Mouse (Mus musculus) bone marrow macrophage, adult 2 months (primary cell): ENCODE results near the gene Samd7. TPM values are rescaled to one million over a fixed set of nuclear protein-coding genes. Genes with fewer than 3 reads are reported as not detected.
"Not testable (repeated sequence)": the region's sequence is repeated elsewhere in the genome, so short reads cannot be mapped to it uniquely, and the experiment has no call there.

Source experiments
- H3K27ac ChIP-seq: 2 replicates; pipeline ENCODE4 v1.5.1; 2012; ENCODE audit warnings: low read depth, low read length; ENCODE audit not compliant: insufficient read depth
- H3K4me1 ChIP-seq: 2 replicates; pipeline ENCODE4 v1.6.1; 2012; ENCODE audit warnings: low read length; ENCODE audit not compliant: control insufficient read depth, insufficient read depth
- H3K4me3 ChIP-seq: 2 replicates; pipeline ENCODE4 v1.5.1; 2012; ENCODE audit warnings: mild to moderate bottlenecking, low read length, moderate library complexity; ENCODE audit not compliant: insufficient read depth
- CTCF ChIP-seq: IDR thresholded peaks from 2 replicates; pipeline ENCODE4 v1.5.1; 2012; ENCODE audit warnings: low read depth, mild to moderate bottlenecking, low read length, moderate library complexity
- POLR2A ChIP-seq: IDR thresholded peaks from 2 replicates; pipeline ENCODE4 v1.6.1; 2012; ENCODE audit warnings: mild to moderate bottlenecking, low read depth, low read length, borderline replicate concordance
- polyA plus RNA-seq: library from polyadenylated mRNA; stranded (reverse); fragments of >200 nt; gene quantifications from 2 replicates; pipeline ENCODE4 v1.2.4, GENCODE M21; 2012; ENCODE audit not compliant: missing spikeins, insufficient read depth, insufficient read length

Samd7 gene
- polyA plus RNA-seq, result not detected in 2 replicates

DNA sequence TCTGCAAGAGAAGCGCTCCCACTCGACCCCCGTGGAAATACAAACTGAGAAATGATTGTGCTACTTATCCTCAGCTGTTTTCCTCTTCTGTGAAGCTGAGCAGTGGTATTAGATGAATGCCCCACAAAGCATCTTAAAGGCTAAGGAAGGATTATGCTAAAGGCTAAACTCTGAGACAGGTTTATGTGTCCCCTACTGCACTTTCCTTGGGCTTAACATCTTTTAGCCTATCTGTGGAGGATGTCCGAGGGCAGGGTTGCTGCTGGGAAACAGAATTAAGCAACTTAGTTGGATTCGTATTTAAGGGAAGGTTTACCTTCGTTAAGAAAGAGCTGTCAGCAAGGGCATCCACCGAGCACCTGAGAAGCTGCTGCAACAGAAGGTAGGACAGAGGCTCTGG is at the start of gene Samd7:
TSS of gene Samd7 (plus strand) at position 288 of the 400 bp plus-strand sequence.
- Histone ChIP-seq H3K27ac (no peak within 1 kb of the TSS), H3K4me1 (no peaks in the 10 kb centered on the region), H3K4me3 (no peak within 1 kb of the TSS)
- TF ChIP-seq CTCF, result no peak
- TF ChIP-seq POLR2A, result no peak

DNA sequence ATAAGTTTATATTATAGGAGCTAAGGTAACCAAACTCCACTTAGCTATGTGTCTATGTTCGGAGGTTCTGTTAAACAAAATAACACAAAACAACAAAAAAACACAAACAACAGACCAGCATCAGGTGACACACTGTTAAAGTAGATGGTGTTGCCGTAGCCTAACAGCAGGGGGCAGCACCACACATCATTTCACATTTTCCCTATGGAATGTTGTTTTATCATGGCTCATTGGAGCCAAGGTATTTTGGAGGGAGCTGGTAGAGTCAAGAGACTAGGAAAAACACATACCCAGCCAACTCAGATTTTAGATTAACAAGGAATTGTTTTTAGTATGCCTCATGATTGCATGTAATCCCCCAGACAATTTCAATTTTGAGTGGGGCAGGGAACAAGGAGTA is 49.7 kb upstream of the Samd7 start:
- Histone ChIP-seq H3K27ac (no peak overlapping the region), H3K4me3 (no peak overlapping the region), H3K4me1 (no peaks in the 10 kb centered on the region)
- TF ChIP-seq POLR2A (no peak), CTCF (no peak)

DNA sequence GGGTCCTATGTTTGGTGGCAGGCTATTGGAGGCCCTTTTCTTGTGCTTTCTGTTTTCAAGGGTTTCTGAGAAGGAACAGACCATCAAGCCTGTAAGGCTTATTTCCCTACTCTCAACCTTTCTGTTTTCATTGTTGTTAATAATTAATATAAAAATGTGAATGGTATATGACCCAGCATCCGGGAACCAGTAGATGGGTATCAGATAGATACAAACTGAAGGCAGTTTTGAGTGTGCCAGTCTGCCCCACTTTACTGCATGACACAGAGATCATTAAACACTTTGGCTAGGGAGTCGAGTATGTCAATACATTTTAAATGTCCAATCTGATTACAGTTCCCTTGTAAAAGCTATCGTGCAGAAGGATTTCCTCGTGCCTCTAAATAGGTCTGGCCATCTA is 48.2 kb upstream of the Samd7 start:
- TF ChIP-seq POLR2A (no peak), CTCF (no peak)
- no peak overlapping the region for H3K27ac ChIP-seq
- no peak overlapping the region for H3K4me3 ChIP-seq
- no peaks in the 10 kb centered on the region for H3K4me1 ChIP-seq

DNA sequence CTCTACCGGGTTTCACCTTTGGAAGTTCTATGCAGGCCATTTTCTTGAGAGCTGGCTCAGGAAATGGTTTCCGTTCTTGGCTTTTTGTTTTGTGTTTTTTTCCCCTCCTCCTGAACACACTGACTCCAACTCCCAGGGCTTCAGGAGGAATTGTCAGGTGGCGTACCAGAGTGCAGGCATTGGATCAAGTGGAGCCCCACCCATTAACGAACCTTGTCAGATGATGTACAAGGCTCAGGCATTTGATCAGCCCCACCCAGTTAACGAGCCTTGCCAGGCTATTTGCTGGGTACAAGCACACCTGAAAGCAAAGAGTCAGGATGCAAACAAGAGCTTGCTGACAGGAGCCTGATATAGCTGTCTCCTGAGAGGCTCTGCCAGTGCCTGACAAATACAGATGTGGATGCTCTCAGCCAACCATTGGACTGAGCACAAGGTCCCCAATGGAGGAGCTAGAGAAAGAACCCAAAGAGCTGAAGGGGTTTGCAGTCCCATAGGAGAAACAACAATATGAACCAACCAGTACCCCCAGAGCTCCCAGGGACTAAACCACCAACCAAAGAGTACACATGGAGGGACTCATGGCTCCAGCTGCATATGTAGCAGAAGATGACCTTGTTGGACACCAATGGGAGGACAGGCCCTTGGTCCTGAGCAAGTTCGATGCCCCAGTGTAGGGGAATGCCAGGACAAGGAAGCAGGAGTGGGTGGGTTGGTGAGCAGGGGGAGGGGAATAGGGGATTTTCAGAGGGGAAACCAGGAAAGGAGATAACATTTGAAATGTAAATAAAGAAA is 46.2 kb upstream of the Samd7 start, which contains the start of gene Lrrc31:
TSS of gene Lrrc31 (minus strand) at position 133 of the 795 bp plus-strand sequence.
- H3K27ac ChIP-seq, H3K4me3 ChIP-seq, H3K4me1 ChIP-seq: not testable (repeated sequence)

DNA sequence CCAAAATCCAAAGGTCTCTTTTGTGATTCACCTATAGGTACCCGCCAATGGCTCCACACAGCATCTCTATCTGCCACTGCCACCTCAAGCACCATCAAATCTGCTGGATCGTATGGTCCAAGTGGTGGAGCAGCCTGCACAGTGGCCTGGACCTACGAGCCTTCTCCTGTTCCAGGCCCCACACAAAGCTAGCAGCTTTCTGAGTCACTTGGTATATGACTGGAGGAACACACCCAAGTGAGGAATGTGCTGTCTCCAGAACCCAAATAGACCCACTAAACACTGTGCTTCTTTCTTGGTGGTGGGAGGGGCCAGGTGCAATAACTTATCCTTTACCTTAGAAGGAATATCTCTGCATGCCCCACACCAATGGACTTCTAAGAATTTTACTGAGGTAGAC is 40.1 kb upstream of the Samd7 start:
- TF ChIP-seq CTCF (no peak), POLR2A (no peak)
- Histone ChIP-seq H3K4me3 (no peak overlapping the region), H3K27ac (no peak overlapping the region)

DNA sequence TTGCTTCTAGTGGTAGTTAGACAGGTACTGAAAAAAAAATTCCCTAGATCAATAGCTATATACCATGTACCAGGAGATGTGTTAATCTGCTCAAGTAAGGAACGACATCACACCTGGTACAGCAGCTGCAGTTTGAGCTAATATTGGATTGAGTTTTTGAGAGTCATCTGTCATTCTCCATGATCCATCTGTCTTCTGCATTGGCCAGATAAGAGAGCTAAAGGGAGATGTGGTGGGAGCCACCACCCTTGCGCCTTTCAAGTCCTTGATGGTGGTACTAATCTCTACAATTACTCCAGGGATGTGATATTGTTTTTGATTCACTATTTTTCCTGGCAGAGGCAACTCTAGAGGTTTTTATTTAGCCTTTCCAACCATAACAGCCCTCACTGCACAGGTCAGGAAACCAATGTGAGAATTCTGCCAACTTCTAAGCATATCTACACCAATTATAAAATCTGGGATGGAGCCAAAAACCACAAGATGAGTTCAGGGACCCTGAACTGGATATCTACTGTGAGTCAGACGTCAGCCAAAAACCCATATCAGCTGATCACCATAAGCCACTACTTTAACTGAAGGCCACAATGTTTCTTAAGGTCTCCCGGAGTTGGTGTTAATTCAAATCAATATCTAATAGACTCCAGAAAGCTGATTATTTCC is 39.3 kb upstream of the Samd7 start:
- H3K4me3 ChIP-seq, result no peak overlapping the region
- no peak overlapping the region for H3K27ac ChIP-seq
- no peak for TF ChIP-seq POLR2A
- TF ChIP-seq CTCF, result no peak
- no peaks in the 10 kb centered on the region for H3K4me1 ChIP-seq

More for the DNA sequence above, 40.1 kb upstream of the Samd7 start:
- no peaks in the 10 kb centered on the region for H3K4me1 ChIP-seq

DNA sequence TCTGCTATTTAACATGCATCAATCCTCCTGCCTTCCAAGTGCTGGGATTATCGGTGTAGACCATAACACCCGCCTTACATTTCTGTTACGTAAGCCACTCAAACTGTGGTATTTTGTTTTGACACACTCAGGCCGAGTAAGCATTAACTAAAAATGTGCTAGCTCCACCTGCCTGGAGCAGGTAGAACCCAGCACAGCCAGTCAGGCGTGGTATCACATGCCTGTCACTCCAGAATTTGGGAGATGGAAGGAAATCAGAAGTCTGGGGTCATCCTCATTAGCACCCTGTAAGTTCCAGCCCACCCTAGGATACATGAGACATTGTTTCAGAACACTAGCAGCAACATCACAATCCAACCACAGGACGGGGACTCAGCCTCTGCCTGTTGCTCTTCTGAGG is 35.9 kb upstream of the Samd7 start:
- TF ChIP-seq CTCF, result no peak
- H3K27ac ChIP-seq, result no peak overlapping the region
- H3K4me3 ChIP-seq, result no peak overlapping the region
- H3K4me1 ChIP-seq, result no peaks in the 10 kb centered on the region

DNA sequence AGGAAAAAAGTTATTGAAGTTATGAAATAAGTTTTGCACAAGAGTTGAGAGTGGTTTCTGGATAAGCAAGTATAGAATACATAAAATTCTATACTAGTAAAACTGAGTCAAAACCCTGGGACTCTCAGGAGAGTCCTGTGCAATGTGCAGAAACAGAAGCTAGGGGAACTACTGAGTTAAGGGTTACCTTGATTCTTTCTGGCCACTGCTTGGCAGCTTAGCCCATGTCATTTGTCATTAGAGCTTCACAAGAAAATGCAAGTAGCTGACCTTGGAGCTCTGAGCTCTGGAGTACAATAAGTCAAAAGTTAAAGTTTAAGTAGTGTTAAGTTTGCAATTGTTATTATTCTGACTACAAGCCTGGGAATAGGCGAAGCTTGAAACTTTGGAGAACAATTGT is 32.8 kb upstream of the Samd7 start:
- Histone ChIP-seq H3K27ac (no peak overlapping the region), H3K4me1 (no peaks in the 10 kb centered on the region), H3K4me3 (no peak overlapping the region)
- TF ChIP-seq POLR2A, result no peak
- no peak for TF ChIP-seq CTCF

DNA sequence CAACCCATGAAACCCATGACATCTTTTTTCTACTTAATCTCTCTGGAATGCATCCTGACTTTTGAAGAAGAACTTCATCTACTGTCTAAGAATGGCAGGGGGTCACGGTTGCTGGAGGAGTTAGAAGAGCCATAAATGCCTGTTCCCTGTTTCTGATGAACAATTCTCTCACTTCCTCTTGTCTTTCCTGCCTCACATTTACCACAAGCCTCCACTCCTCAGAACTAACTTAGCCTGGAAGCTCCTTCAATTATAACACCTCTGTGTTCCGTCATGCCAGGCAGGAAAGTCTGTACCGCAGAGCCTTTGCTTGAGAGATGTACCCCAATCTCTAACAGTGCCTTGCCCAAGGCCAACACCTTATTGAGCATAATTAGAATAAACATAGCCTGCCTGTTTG is 27.4 kb upstream of the Samd7 start:
- Histone ChIP-seq H3K27ac (no peak overlapping the region), H3K4me3 (no peak overlapping the region), H3K4me1 (no peaks in the 10 kb centered on the region)
- TF ChIP-seq POLR2A (no peak), CTCF (no peak)

DNA sequence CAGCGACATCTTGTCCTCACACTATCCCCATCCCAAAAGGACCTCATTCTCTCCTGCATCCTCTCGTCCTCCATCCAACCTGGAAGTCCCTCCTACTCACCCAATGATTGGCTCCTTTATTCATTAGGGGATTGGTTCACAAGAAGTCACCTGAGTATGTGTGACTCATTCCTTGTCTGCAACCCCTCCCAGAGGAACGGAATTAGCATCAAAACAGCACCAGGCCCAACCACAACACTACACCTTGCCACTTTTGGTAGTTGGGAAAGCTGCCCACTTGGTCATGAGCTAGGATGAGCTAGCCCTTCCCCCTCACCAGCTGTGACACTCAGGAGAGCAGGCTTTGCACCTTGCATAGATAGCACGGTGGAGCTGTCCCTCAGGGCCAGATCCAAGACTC is 24.1 kb upstream of the Samd7 start:
- no peak overlapping the region for H3K27ac ChIP-seq
- TF ChIP-seq POLR2A (no peak), CTCF (no peak)
- H3K4me1 ChIP-seq, result no peaks in the 10 kb centered on the region
- no peak overlapping the region for H3K4me3 ChIP-seq

DNA sequence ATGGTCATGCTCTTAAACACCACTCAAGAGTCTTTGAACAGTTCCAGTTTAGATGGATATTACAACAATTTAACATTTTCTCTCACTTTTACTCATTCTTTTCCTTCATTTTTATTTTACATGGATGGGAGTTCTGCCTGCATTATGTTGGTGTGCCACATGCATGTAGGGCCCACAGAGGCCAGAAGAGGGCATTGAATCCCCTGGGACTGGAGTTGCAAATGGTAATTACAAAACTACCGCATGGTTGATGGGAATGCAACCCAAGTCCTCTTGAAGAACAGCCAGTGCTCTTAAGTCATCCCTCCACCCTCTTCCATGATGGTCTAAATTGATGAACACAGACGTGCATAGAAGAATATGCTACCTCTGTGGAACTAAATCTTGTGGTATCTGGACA is 23.6 kb upstream of the Samd7 start:
- TF ChIP-seq CTCF (no peak), POLR2A (no peak)
- Histone ChIP-seq H3K4me1 (peaks cover 3% of the 10 kb centered on the region; the same call in 1 of the 2 replicates), H3K27ac (no peak overlapping the region), H3K4me3 (no peak overlapping the region)
